Mouse (Mus musculus) urinary bladder, adult 2 months (tissue): ENCODE data around the gene Pigu. TPM values are rescaled to one million over a fixed set of nuclear protein-coding genes. Genes with fewer than 3 reads are reported as not detected.

Experiments used
- DNase-seq: peaks from one replicate; pipeline ENCODE4 v3.0.0; 2022; ENCODE audit warnings: low spot score
- polyA plus RNA-seq: library from polyadenylated mRNA; depleted of rRNA; stranded (reverse); fragments of >200 nt; gene quantifications from 2 replicates; pipeline ENCODE4 v1.2.3, GENCODE M21; 2012; rRNA removed

Pigu gene
- 28.0 and 32.2 TPM in 2 replicates for polyA plus RNA-seq

GRCm38 (mm10) chr2:155356971-155357591 is at the start of gene Pigu:
Gene Pigu, minus strand, starts transcription at chr2:155357430.
- peak; percentile 72 for DNase-seq

- DNase-seq = no peak
These were observed 47.4 kb upstream of the Pigu start for GRCm38 (mm10) chr2:155404635-155405034.

- no peak for DNase-seq
These were observed 44.7 kb upstream of the Pigu start for GRCm38 (mm10) chr2:155401926-155402325.

GRCm38 (mm10) chr2:155400276-155400675 is 43.0 kb upstream of the Pigu start:
- DNase-seq = no peak

GRCm38 (mm10) chr2:155394586-155394985 is 37.4 kb upstream of the Pigu start:
- no peak for DNase-seq

- DNase-seq = no peak
These were observed 31.3 kb upstream of the Pigu start for GRCm38 (mm10) chr2:155388573-155388972.

- DNase-seq = no peak
These were observed 29.8 kb upstream of the Pigu start for GRCm38 (mm10) chr2:155387052-155387451.

GRCm38 (mm10) chr2:155386534-155386899 is 29.3 kb upstream of the Pigu start:
- DNase-seq = no peak

- no peak for DNase-seq
These were observed 28.7 kb upstream of the Pigu start for GRCm38 (mm10) chr2:155385731-155386533.

GRCm38 (mm10) chr2:155385090-155385489 is 27.9 kb upstream of the Pigu start:
- DNase-seq = peak; percentile 59

- DNase-seq = no peak
These were observed 25.7 kb upstream of the Pigu start for GRCm38 (mm10) chr2:155382791-155383438.

GRCm38 (mm10) chr2:155382332-155382700 is 25.1 kb upstream of the Pigu start:
- DNase-seq = no peak

- DNase-seq = peak; percentile 91
These were observed 24.6 kb upstream of the Pigu start for GRCm38 (mm10) chr2:155381643-155382331.

GRCm38 (mm10) chr2:155381060-155381437 is 23.8 kb upstream of the Pigu start:
- DNase-seq = no peak

- DNase-seq = no peak
These were observed 23.2 kb upstream of the Pigu start, which contains the start of gene Trp53inp2 for GRCm38 (mm10) chr2:155380261-155381059. Gene Trp53inp2, plus strand, starts transcription at chr2:155381059.

GRCm38 (mm10) chr2:155376191-155376590 is 19.0 kb upstream of the Pigu start:
- no peak for DNase-seq

- DNase-seq = no peak
These were observed 17.3 kb upstream of the Pigu start for GRCm38 (mm10) chr2:155374521-155374920.

GRCm38 (mm10) chr2:155373886-155374285 is 16.7 kb upstream of the Pigu start:
- no peak for DNase-seq

- DNase-seq = no peak
These were observed 16.1 kb upstream of the Pigu start for GRCm38 (mm10) chr2:155373302-155373701.

GRCm38 (mm10) chr2:155372451-155372850 is 15.2 kb upstream of the Pigu start:
- DNase-seq = no peak

- no peak for DNase-seq
These were observed 12.2 kb upstream of the Pigu start for GRCm38 (mm10) chr2:155369333-155369883.
